Mouse (Mus musculus): Measurements from ENCODE around the gene Iqcf3. TPM values are rescaled to one million over a fixed set of nuclear protein-coding genes. Genes with fewer than 3 reads are reported as not detected.
"Not testable (repeated sequence)": the region's sequence is repeated elsewhere in the genome, so short reads cannot be mapped to it uniquely, and the experiment has no call there.

Gene Iqcf3
- polyA plus RNA-seq, 1 experiment from 2014 or later: not detected

GRCm38 (mm10) chr9:106512729-106513450, 48.5 kb downstream of the Iqcf3 start:
- Histone ChIP-seq H3K27ac (replicated peaks in 1 of 2; ENCODE audit: control insufficient read depth in 1 of 2, insufficient read depth in 1 of 2, low read depth in 2 of 2, low read length in 2 of 2) (no peak overlapping the region), H3K9me3 (ENCODE audit: control insufficient read depth, low read length) (no peaks in the 10 kb centered on the region), H3K27me3 (ENCODE audit: control insufficient read depth, insufficient read depth, low read length) (peaks cover 9% of the 10 kb centered on the region), H3K9ac (ENCODE audit: low read length) (no peak overlapping the region), H3K4me3 (ENCODE audit: control insufficient read depth in 1 of 2, insufficient read depth in 1 of 2, low read depth in 1 of 2, low read length in 2 of 2) (no peak overlapping the region), H3K4me1 (ENCODE audit: control insufficient read depth in 2 of 2, insufficient read depth in 2 of 2, low read length in 2 of 2) (peaks cover 5 to 9% of the 10 kb centered on the region in 2 experiments; a peak in 3 of 4 replicates), H3K4me2 (ENCODE audit: low read length) (0 out of 2 replicates have a peak overlapping the region, but pooled peaks have one; percentile 17), H3K36me3 (ENCODE audit: control insufficient read depth, insufficient read depth, low read length) (no peaks in the 10 kb centered on the region)
- no peak for ATAC-seq (ENCODE audit: insufficient number of reproducible peaks, insufficient read depth, low FRiP score, low read depth)
- WGBS: 28% methylated on average over 13 of the region's 13 CpGs

GRCm38 (mm10) chr9:106509356-106509755, 52.1 kb downstream of the Iqcf3 start:
- peaks cover 5 to 9% of the 10 kb centered on the region in 2 experiments; a peak in 3 of 4 replicates for H3K4me1 ChIP-seq (ENCODE audit: control insufficient read depth in 2 of 2, insufficient read depth in 2 of 2, low read length in 2 of 2)
- no peak overlapping the region for H3K9ac ChIP-seq (ENCODE audit: low read length)
- peaks cover 7% of the 10 kb centered on the region for H3K27me3 ChIP-seq (ENCODE audit: control insufficient read depth, insufficient read depth, low read length)
- no peak overlapping the region for H3K4me3 ChIP-seq (ENCODE audit: control insufficient read depth in 1 of 2, insufficient read depth in 1 of 2, low read depth in 1 of 2, low read length in 2 of 2)
- no peaks in the 10 kb centered on the region for H3K36me3 ChIP-seq (ENCODE audit: control insufficient read depth, insufficient read depth, low read length)
- H3K27ac ChIP-seq (replicated peaks in 1 of 2; ENCODE audit: control insufficient read depth in 1 of 2, insufficient read depth in 1 of 2, low read depth in 2 of 2, low read length in 2 of 2): no peak overlapping the region
- H3K4me2 ChIP-seq (ENCODE audit: low read length): no peak overlapping the region
- H3K9me3 ChIP-seq (ENCODE audit: control insufficient read depth, low read length): no peaks in the 10 kb centered on the region
- ATAC-seq (ENCODE audit: insufficient number of reproducible peaks, insufficient read depth, low FRiP score, low read depth): no peak
- WGBS: 86% methylated on average over 10 of the region's 10 CpGs

- WGBS: 70% methylated on average over 6 of the region's 6 CpGs
- no peaks in the 10 kb centered on the region for H3K9me3 ChIP-seq (ENCODE audit: control insufficient read depth, low read length)
- H3K9ac ChIP-seq (ENCODE audit: low read length): no peak overlapping the region
- no peak for ATAC-seq (ENCODE audit: insufficient number of reproducible peaks, insufficient read depth, low FRiP score, low read depth)
- no peaks in the 10 kb centered on the region for H3K36me3 ChIP-seq (ENCODE audit: control insufficient read depth, insufficient read depth, low read length)
- no peak overlapping the region for H3K4me3 ChIP-seq (ENCODE audit: control insufficient read depth in 1 of 2, insufficient read depth in 1 of 2, low read depth in 1 of 2, low read length in 2 of 2)
- no peaks in the 10 kb centered on the region for H3K4me1 ChIP-seq (ENCODE audit: control insufficient read depth in 2 of 2, insufficient read depth in 2 of 2, low read length in 2 of 2)
- no peak overlapping the region for H3K27ac ChIP-seq (replicated peaks in 1 of 2; ENCODE audit: control insufficient read depth in 1 of 2, insufficient read depth in 1 of 2, low read depth in 2 of 2, low read length in 2 of 2)
- no peak overlapping the region for H3K4me2 ChIP-seq (ENCODE audit: low read length)
- H3K27me3 ChIP-seq (ENCODE audit: control insufficient read depth, insufficient read depth, low read length): peaks cover 4% of the 10 kb centered on the region
Measured at GRCm38 (mm10) chr9:106504246-106504645, 57.2 kb downstream of the Iqcf3 start.

GRCm38 (mm10) chr9:106501846-106502245, 59.6 kb downstream of the Iqcf3 start:
- Histone ChIP-seq H3K27ac (replicated peaks in 1 of 2; ENCODE audit: control insufficient read depth in 1 of 2, insufficient read depth in 1 of 2, low read depth in 2 of 2, low read length in 2 of 2) (no peak overlapping the region), H3K4me1 (ENCODE audit: control insufficient read depth in 2 of 2, insufficient read depth in 2 of 2, low read length in 2 of 2) (no peaks in the 10 kb centered on the region), H3K4me2 (ENCODE audit: low read length) (no peak overlapping the region), H3K9ac (ENCODE audit: low read length) (no peak overlapping the region), H3K9me3 (ENCODE audit: control insufficient read depth, low read length) (no peaks in the 10 kb centered on the region), H3K36me3 (ENCODE audit: control insufficient read depth, insufficient read depth, low read length) (no peaks in the 10 kb centered on the region), H3K4me3 (ENCODE audit: control insufficient read depth in 1 of 2, insufficient read depth in 1 of 2, low read depth in 1 of 2, low read length in 2 of 2) (no peak overlapping the region), H3K27me3 (ENCODE audit: control insufficient read depth, insufficient read depth, low read length) (no peaks in the 10 kb centered on the region)
- WGBS: 86% methylated on average over 22 of the region's 22 CpGs
- no peak for ATAC-seq (ENCODE audit: insufficient number of reproducible peaks, insufficient read depth, low FRiP score, low read depth)

- no peak within 1 kb of the TSS for H3K4me3 ChIP-seq (ENCODE audit: control insufficient read depth in 1 of 2, insufficient read depth in 1 of 2, low read depth in 1 of 2, low read length in 2 of 2)
- no peaks in the 10 kb centered on the region for H3K27me3 ChIP-seq (ENCODE audit: control insufficient read depth, insufficient read depth, low read length)
- no peaks in the 10 kb centered on the region for H3K9me3 ChIP-seq (ENCODE audit: control insufficient read depth, low read length)
- H3K9ac ChIP-seq (ENCODE audit: low read length): no peak within 1 kb of the TSS
- no peaks in the 10 kb centered on the region for H3K36me3 ChIP-seq (ENCODE audit: control insufficient read depth, insufficient read depth, low read length)
- 86% methylated on average over 6 of the region's 6 CpGs for WGBS
- H3K27ac ChIP-seq (replicated peaks in 1 of 2; ENCODE audit: control insufficient read depth in 1 of 2, insufficient read depth in 1 of 2, low read depth in 2 of 2, low read length in 2 of 2): no peak within 1 kb of the TSS
- no peaks in the 10 kb centered on the region for H3K4me1 ChIP-seq (ENCODE audit: control insufficient read depth in 2 of 2, insufficient read depth in 2 of 2, low read length in 2 of 2)
- H3K4me2 ChIP-seq (ENCODE audit: low read length): no peak within 1 kb of the TSS
- ATAC-seq (ENCODE audit: insufficient number of reproducible peaks, insufficient read depth, low FRiP score, low read depth): no peak
Measured at GRCm38 (mm10) chr9:106499667-106500066, 61.8 kb downstream of the Iqcf3 start, which contains the start of gene Iqcf1. Gene Iqcf1, plus strand, starts transcription at chr9:106499967.

GRCm38 (mm10) chr9:106487602-106488001, 73.8 kb downstream of the Iqcf3 start:
- not testable (repeated sequence) for H3K27ac ChIP-seq (replicated peaks in 1 of 2; ENCODE audit: control insufficient read depth in 1 of 2, insufficient read depth in 1 of 2, low read depth in 2 of 2, low read length in 2 of 2); H3K4me2 ChIP-seq (ENCODE audit: low read length); H3K4me1 ChIP-seq (ENCODE audit: control insufficient read depth in 2 of 2, insufficient read depth in 2 of 2, low read length in 2 of 2); H3K27me3 ChIP-seq (ENCODE audit: control insufficient read depth, insufficient read depth, low read length); H3K4me3 ChIP-seq (ENCODE audit: control insufficient read depth in 1 of 2, insufficient read depth in 1 of 2, low read depth in 1 of 2, low read length in 2 of 2); ATAC-seq (ENCODE audit: insufficient number of reproducible peaks, insufficient read depth, low FRiP score, low read depth); H3K9ac ChIP-seq (ENCODE audit: low read length); H3K9me3 ChIP-seq (ENCODE audit: control insufficient read depth, low read length)
- WGBS: 85% methylated on average over 6 of the region's 6 CpGs
- peaks cover 36% of the 10 kb centered on the region for H3K36me3 ChIP-seq (ENCODE audit: control insufficient read depth, insufficient read depth, low read length)

- 91% methylated on average over 10 of the region's 10 CpGs for WGBS
- H3K4me2 ChIP-seq (ENCODE audit: low read length): no peak overlapping the region
- no peak overlapping the region for H3K4me3 ChIP-seq (ENCODE audit: control insufficient read depth in 1 of 2, insufficient read depth in 1 of 2, low read depth in 1 of 2, low read length in 2 of 2)
- peaks cover 0 to 6% of the 10 kb centered on the region in 2 experiments; a peak in 2 of 4 replicates for H3K4me1 ChIP-seq (ENCODE audit: control insufficient read depth in 2 of 2, insufficient read depth in 2 of 2, low read length in 2 of 2)
- no peaks in the 10 kb centered on the region for H3K9me3 ChIP-seq (ENCODE audit: control insufficient read depth, low read length)
- no peak for ATAC-seq (ENCODE audit: insufficient number of reproducible peaks, insufficient read depth, low FRiP score, low read depth)
- H3K27me3 ChIP-seq (ENCODE audit: control insufficient read depth, insufficient read depth, low read length): no peaks in the 10 kb centered on the region
- H3K9ac ChIP-seq (ENCODE audit: low read length): no peak overlapping the region
- H3K27ac ChIP-seq (replicated peaks in 1 of 2; ENCODE audit: control insufficient read depth in 1 of 2, insufficient read depth in 1 of 2, low read depth in 2 of 2, low read length in 2 of 2): no peak overlapping the region
- H3K36me3 ChIP-seq (ENCODE audit: control insufficient read depth, insufficient read depth, low read length): peaks cover 61% of the 10 kb centered on the region
Measured at GRCm38 (mm10) chr9:106485076-106485475, 76.4 kb downstream of the Iqcf3 start.

GRCm38 (mm10) chr9:106483606-106484005, 77.8 kb downstream of the Iqcf3 start:
- H3K4me3 ChIP-seq (ENCODE audit: control insufficient read depth in 1 of 2, insufficient read depth in 1 of 2, low read depth in 1 of 2, low read length in 2 of 2): no peak overlapping the region
- 84% methylated on average over 17 of the region's 17 CpGs for WGBS

More at GRCm38 (mm10) chr9:106483606-106484005, 77.8 kb downstream of the Iqcf3 start:
- Histone ChIP-seq H3K27ac (replicated peaks in 1 of 2; ENCODE audit: control insufficient read depth in 1 of 2, insufficient read depth in 1 of 2, low read depth in 2 of 2, low read length in 2 of 2) (no peak overlapping the region), H3K4me2 (ENCODE audit: low read length) (no peak overlapping the region), H3K9ac (ENCODE audit: low read length) (no peak overlapping the region), H3K36me3 (ENCODE audit: control insufficient read depth, insufficient read depth, low read length) (peaks cover 61% of the 10 kb centered on the region), H3K27me3 (ENCODE audit: control insufficient read depth, insufficient read depth, low read length) (no peaks in the 10 kb centered on the region), H3K4me1 (ENCODE audit: control insufficient read depth in 2 of 2, insufficient read depth in 2 of 2, low read length in 2 of 2) (peaks cover 0 to 3% of the 10 kb centered on the region in 2 experiments; a peak in 1 of 4 replicates), H3K9me3 (ENCODE audit: control insufficient read depth, low read length) (no peaks in the 10 kb centered on the region)
- no peak for ATAC-seq (ENCODE audit: insufficient number of reproducible peaks, insufficient read depth, low FRiP score, low read depth)

Data from heart, embryonic 14.5 days (tissue).